Mouse (Mus musculus): ENCODE measurements around the gene Ccdc149.

GRCm38 (mm10) chr5:52408668-52409315 lies 62.5 kb downstream of the Ccdc149 start:
- TF ChIP-seq CTCF (IDR thresholded peaks at IDR 0.05) (no peak), EP300 (IDR thresholded peaks at IDR 0.05) (no peak)
